28 mouse cellular contexts compared by ENCODE assay signal in the genomic region with DNA sequence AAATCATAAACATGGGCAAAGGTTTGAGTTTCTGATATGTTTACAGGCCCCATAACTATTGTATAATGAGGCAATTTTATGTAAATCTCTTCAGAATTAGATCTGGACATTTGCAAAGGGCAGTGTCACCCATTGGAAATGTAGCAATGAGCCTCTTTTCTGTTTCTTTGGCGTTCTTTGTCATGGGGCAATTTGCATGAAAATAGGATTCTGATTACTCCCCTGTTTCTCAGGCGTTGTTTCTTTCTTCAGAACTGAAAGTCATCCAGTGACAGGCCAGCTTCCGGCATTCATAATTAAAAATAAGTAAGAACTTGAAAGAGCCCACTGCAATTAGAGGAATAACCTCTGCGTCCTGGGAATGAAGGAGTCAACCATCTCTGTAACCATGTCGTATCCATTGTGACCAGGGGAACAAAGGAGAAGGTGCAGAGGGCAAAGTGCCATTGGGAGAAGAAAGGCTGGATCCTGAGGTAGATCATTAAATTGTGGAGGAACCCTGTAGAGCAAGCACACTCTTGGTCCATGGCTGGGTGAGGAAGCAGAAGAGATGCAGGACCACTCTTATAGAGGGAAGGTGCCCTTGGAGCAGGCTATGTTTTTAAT.
DNase-seq lines count a peak whose midpoint lies in the region; ATAC-seq and TF ChIP-seq lines count a peak whose summit lies in the region.
"Had no signal": no experiment of that assay in that cellular context is flagged by ENCODE, and none has a peak within 500 bp of the region (broad histone marks: within the 10 kb centered on the region; RNA-seq: fewer than 3 reads in every experiment).

No protein-coding gene starts in this region.

- no peaks in the 10 kb centered on the region for H3K36me3 ChIP-seq in hindbrain, embryonic 11.5 days (ENCODE audit: control insufficient read depth, insufficient read depth, low read length)
- no peaks in the 10 kb centered on the region for H3K36me3 ChIP-seq in hindbrain, postnatal 0 days (ENCODE audit: insufficient read depth, low read length)
- H3K36me3 ChIP-seq: hindbrain, embryonic 15.5 days; limb, embryonic 12.5 days; liver, embryonic 15.5 days; neural tube, embryonic 12.5 days; stomach, embryonic 15.5 days had no signal

- H3K4me3 ChIP-seq in hindbrain, embryonic 11.5 days (ENCODE audit: low read depth, low read length) = no peak overlapping the region
- H3K4me3 ChIP-seq in hindbrain, postnatal 0 days (ENCODE audit: low read length) = no peak overlapping the region
- H3K4me3 ChIP-seq: hindbrain, embryonic 15.5 days; layer of hippocampus, adult 2 months; left cerebral cortex, adult 2 months; limb, embryonic 12.5 days; liver, embryonic 15.5 days; neural tube, embryonic 12.5 days; stomach, embryonic 15.5 days had no signal

- H3K4me1 ChIP-seq in hindbrain, embryonic 11.5 days (replicated peaks; ENCODE audit: control insufficient read depth, insufficient read depth, low read length) = no peaks in the 10 kb centered on the region
- H3K4me1 ChIP-seq in hindbrain, postnatal 0 days (ENCODE audit: insufficient read depth, low read length) = no peaks in the 10 kb centered on the region
- H3K4me1 ChIP-seq: hindbrain, embryonic 15.5 days; limb, embryonic 12.5 days; liver, embryonic 15.5 days; neural tube, embryonic 12.5 days; stomach, embryonic 15.5 days had no signal

- no peaks in the 10 kb centered on the region for H3K9me3 ChIP-seq in hindbrain, embryonic 11.5 days (ENCODE audit: control insufficient read depth, low read length)
- H3K9me3 ChIP-seq in hindbrain, postnatal 0 days (ENCODE audit: low read length) = no peaks in the 10 kb centered on the region
- H3K9me3 ChIP-seq: hindbrain, embryonic 15.5 days; limb, embryonic 12.5 days; liver, embryonic 15.5 days; neural tube, embryonic 12.5 days; stomach, embryonic 15.5 days had no signal

- no peaks in the 10 kb centered on the region for H3K27me3 ChIP-seq in hindbrain, embryonic 11.5 days (ENCODE audit: control insufficient read depth, insufficient read depth, low read length)
- H3K27me3 ChIP-seq in hindbrain, postnatal 0 days (ENCODE audit: insufficient read depth, low read length) = no peaks in the 10 kb centered on the region
- H3K27me3 ChIP-seq: CH12.LX; hindbrain, embryonic 15.5 days; limb, embryonic 12.5 days; liver, embryonic 15.5 days; neural tube, embryonic 12.5 days; stomach, embryonic 15.5 days had no signal

- no peak overlapping the region for H3K9ac ChIP-seq in hindbrain, embryonic 11.5 days (ENCODE audit: low read depth, low read length)
- no peak overlapping the region for H3K9ac ChIP-seq in hindbrain, postnatal 0 days (replicated peaks; ENCODE audit: low read length)
- H3K9ac ChIP-seq: hindbrain, embryonic 15.5 days; limb, embryonic 12.5 days; liver, embryonic 15.5 days; lung, embryonic 14.5 days; neural tube, embryonic 12.5 days; stomach, embryonic 15.5 days had no signal

- H3K4me2 ChIP-seq in hindbrain, embryonic 11.5 days (replicated peaks; ENCODE audit: low read depth, low read length) = no peak overlapping the region
- no peak overlapping the region for H3K4me2 ChIP-seq in hindbrain, postnatal 0 days (ENCODE audit: low read depth, low read length)
- H3K4me2 ChIP-seq: heart, embryonic 11.5 days; hindbrain, embryonic 15.5 days; limb, embryonic 12.5 days; liver, embryonic 15.5 days; lung, embryonic 14.5 days; neural tube, embryonic 12.5 days; stomach, embryonic 15.5 days had no signal

- no peak overlapping the region for H3K27ac ChIP-seq in hindbrain, embryonic 11.5 days (ENCODE audit: low read depth, low read length)
- H3K27ac ChIP-seq in hindbrain, postnatal 0 days = no peak overlapping the region
- H3K27ac ChIP-seq: hindbrain, embryonic 15.5 days; layer of hippocampus, adult 2 months; left cerebral cortex, adult 2 months; limb, embryonic 12.5 days; liver, embryonic 15.5 days; neural tube, embryonic 12.5 days; stomach, embryonic 15.5 days had no signal

- peak; percentile 27; the same call in 1 of the 2 replicates for ATAC-seq in hindbrain, embryonic 11.5 days (ENCODE audit: low FRiP score)
- ATAC-seq in hindbrain, postnatal 0 days = no peak

- peak; percentile 7 for DNase-seq in embryo, embryonic 10 days (ENCODE audit: low spot score)
- DNase-seq in embryo, embryonic 9.5 days (ENCODE audit: extremely low spot score) = no peak
- no peak for DNase-seq in hindbrain, embryonic 11.5 days (ENCODE audit: low spot score)
- no peak for DNase-seq in hindbrain, postnatal 0 days (ENCODE audit: low spot score)
- DNase-seq in retina, postnatal 1 day = peak; percentile 55
- DNase-seq in retina, embryonic 14.5 days (ENCODE audit: low spot score) = no peak
- DNase-seq in adipocyte (ENCODE audit: low spot score) = no peak
- no peak for DNase-seq in gastrocnemius, postnatal 4 days (ENCODE audit: low spot score in 2 of 2)
- DNase-seq: adrenal gland, postnatal 14 days; cerebellum, adult 18-20 months; cerebellum, postnatal 14 days; gastrocnemius, postnatal 14 days; heart, adult 18-20 months; heart, postnatal 36 days; kidney, adult 2 months; kidney, postnatal 36 days; lung, embryonic 14.5 days; lung, postnatal 14 days; right cerebral cortex, postnatal 14 days had no signal

- no peak for TF ChIP-seq CTCF in hindbrain, postnatal 0 days (IDR thresholded peaks at IDR 0.05; ENCODE audit: low read depth)

- WGBS in hindbrain, embryonic 11.5 days = 17% methylated on average over 5 of the region's 5 CpGs
- WGBS in hindbrain, postnatal 0 days = 16% methylated on average over 5 of the region's 5 CpGs

Comparison
In these comparisons a context has a peak if more than half of its experiments do, and no peak if none do; other contexts are left out.
1. DNase-seq: peak in embryo, embryonic 10 days (single experiment) and retina, postnatal 1 day (single experiment); none in embryo, embryonic 9.5 days (single experiment), hindbrain, embryonic 11.5 days (single experiment), hindbrain, postnatal 0 days (single experiment), retina, embryonic 14.5 days (single experiment), adipocyte (single experiment) and gastrocnemius, postnatal 4 days (0 of 2).